Mouse (Mus musculus) lung, embryonic 16.5 days (tissue): ENCODE measurements around the gene Schip1. TPM values are rescaled to one million over a fixed set of nuclear protein-coding genes. Genes with fewer than 3 reads are reported as not detected.
A peak's percentile ranks its signal among the peaks of the same experiment; 100 is the strongest.

Experiments
- ATAC-seq: fragments of 200-750 bp; cut with Nextera tagmentation; 2 replicates; pipeline ENCODE4 v1.8.0; 2017; ENCODE audit warnings: low read depth, mild to moderate bottlenecking, moderate library complexity
- H3K27ac ChIP-seq: fragments of 300-500 bp; sonication (generic); 2 replicates; pipeline ENCODE4 v1.5.1; 2014; ENCODE audit warnings: mild to moderate bottlenecking, control low read depth, low read length
- H3K27me3 ChIP-seq: fragments of 300-500 bp; sonication (generic); 2 replicates; pipeline ENCODE4 v1.6.1; 2014; ENCODE audit warnings: low read depth, low read length, mixed read lengths; ENCODE audit not compliant: control insufficient read depth, insufficient read depth
- H3K36me3 ChIP-seq: fragments of 300-500 bp; sonication (generic); 2 replicates; pipeline ENCODE4 v1.6.1; 2014; ENCODE audit warnings: low read length; ENCODE audit not compliant: control insufficient read depth, insufficient read depth
- H3K4me1 ChIP-seq: fragments of 300-500 bp; sonication (generic); replicated peaks from 2 replicates; pipeline ENCODE4 v1.6.1; 2014; ENCODE audit warnings: low read length, mixed read lengths; ENCODE audit not compliant: control insufficient read depth, insufficient read depth
- H3K4me2 ChIP-seq: fragments of 300-500 bp; sonication (generic); 2 replicates; pipeline ENCODE4 v1.6.1; 2014; ENCODE audit warnings: low read depth, low read length, control low read depth
- H3K4me3 ChIP-seq: fragments of 300-500 bp; sonication (generic); 2 replicates; pipeline ENCODE4 v1.5.1; 2014; ENCODE audit warnings: mild to moderate bottlenecking, low read length, control low read depth
- H3K9ac ChIP-seq: fragments of 300-500 bp; sonication (generic); 2 replicates; pipeline ENCODE4 v1.6.1; 2014; ENCODE audit warnings: low read length, control low read depth
- H3K9me3 ChIP-seq: fragments of 300-500 bp; sonication (generic); 2 replicates; pipeline ENCODE4 v1.6.1; 2016; ENCODE audit warnings: low read length; ENCODE audit not compliant: control insufficient read depth
- WGBS: fragments of 180-500 bp; shearing (Covaris S2); extraction: QIAGEN DNeasy Blood & Tissue Kit; methylation state at CpG from one replicate; pipeline ENCODE4 v1.1.7; 2014; 5-methylcytosine and 5-hydroxymethylcytosine counted together
- polyA plus RNA-seq: library from polyadenylated mRNA; unstranded; fragments of >200 nt; fragmentation: Nextera tagmentation; extraction: Ambion mirVana; gene quantifications from 2 replicates; pipeline ENCODE4 v1.2.1, GENCODE M21; 2015

Gene Schip1
- polyA plus RNA-seq, 1 experiment from 2014 or later, result 31.2 TPM

- WGBS, result 48% methylated on average over 7 of the region's 7 CpGs
- no peak overlapping the region for H3K4me3 ChIP-seq
- no peak overlapping the region for H3K27ac ChIP-seq
- H3K9me3 ChIP-seq, result no peaks in the 10 kb centered on the region
- H3K4me1 ChIP-seq, result peaks cover 3% of the 10 kb centered on the region; the same call in 1 of the 2 replicates
- H3K27me3 ChIP-seq, result no peaks in the 10 kb centered on the region
- ATAC-seq, result peak; percentile 73
- H3K4me2 ChIP-seq, result peak overlapping the region; percentile 29; the same call in 1 of the 2 replicates
- H3K9ac ChIP-seq, result no peak overlapping the region
- H3K36me3 ChIP-seq, result no peaks in the 10 kb centered on the region
These were observed 218.4 kb downstream of the Schip1 start for GRCm38 (mm10) chr3:68282844-68283594.

GRCm38 (mm10) chr3:68283595-68283991 is 219.0 kb downstream of the Schip1 start:
- Histone ChIP-seq H3K27ac (no peak overlapping the region), H3K9me3 (no peaks in the 10 kb centered on the region), H3K9ac (no peak overlapping the region), H3K4me2 (peak overlapping the region; percentile 29; the same call in 1 of the 2 replicates), H3K4me3 (no peak overlapping the region), H3K4me1 (peaks cover 3% of the 10 kb centered on the region; the same call in 1 of the 2 replicates), H3K27me3 (no peaks in the 10 kb centered on the region), H3K36me3 (no peaks in the 10 kb centered on the region)
- ATAC-seq, result no peak
- WGBS, result 46% methylated on average over 10 of the region's 10 CpGs

- Histone ChIP-seq H3K9ac (no peak overlapping the region), H3K36me3 (no peaks in the 10 kb centered on the region), H3K4me1 (peaks cover 3% of the 10 kb centered on the region; the same call in 1 of the 2 replicates), H3K27ac (no peak overlapping the region), H3K4me3 (no peak overlapping the region), H3K4me2 (no peak overlapping the region), H3K9me3 (no peaks in the 10 kb centered on the region), H3K27me3 (no peaks in the 10 kb centered on the region)
- WGBS, result 88% methylated on average over 2 of the region's 2 CpGs
- no peak for ATAC-seq
These were observed 219.9 kb downstream of the Schip1 start for GRCm38 (mm10) chr3:68284500-68284899.

- no peak overlapping the region for H3K9ac ChIP-seq
- no peak for ATAC-seq
- H3K27me3 ChIP-seq, result no peaks in the 10 kb centered on the region
- WGBS, result 77% methylated on average over 7 of the region's 7 CpGs
- no peak overlapping the region for H3K27ac ChIP-seq
- H3K9me3 ChIP-seq, result no peaks in the 10 kb centered on the region
- no peaks in the 10 kb centered on the region for H3K4me1 ChIP-seq
- H3K36me3 ChIP-seq, result no peaks in the 10 kb centered on the region
- H3K4me3 ChIP-seq, result no peak overlapping the region
- H3K4me2 ChIP-seq, result no peak overlapping the region
These were observed 232.2 kb downstream of the Schip1 start for GRCm38 (mm10) chr3:68296752-68297151.

GRCm38 (mm10) chr3:68305647-68306046 is 241.0 kb downstream of the Schip1 start:
- Histone ChIP-seq H3K4me3 (no peak overlapping the region), H3K9ac (no peak overlapping the region), H3K27me3 (no peaks in the 10 kb centered on the region), H3K27ac (no peak overlapping the region), H3K4me1 (no peaks in the 10 kb centered on the region), H3K36me3 (no peaks in the 10 kb centered on the region), H3K9me3 (no peaks in the 10 kb centered on the region), H3K4me2 (no peak overlapping the region)
- ATAC-seq, result no peak
- 0% methylated on average over 1 of the region's 1 CpGs for WGBS

GRCm38 (mm10) chr3:68306726-68307125 is 242.1 kb downstream of the Schip1 start:
- 45% methylated on average over 4 of the region's 4 CpGs for WGBS
- H3K4me1 ChIP-seq, result no peaks in the 10 kb centered on the region
- H3K4me3 ChIP-seq, result no peak overlapping the region
- no peak overlapping the region for H3K27ac ChIP-seq
- no peaks in the 10 kb centered on the region for H3K27me3 ChIP-seq
- H3K9ac ChIP-seq, result no peak overlapping the region
- H3K4me2 ChIP-seq, result no peak overlapping the region
- no peaks in the 10 kb centered on the region for H3K9me3 ChIP-seq
- no peaks in the 10 kb centered on the region for H3K36me3 ChIP-seq
- no peak for ATAC-seq

GRCm38 (mm10) chr3:68325575-68325974 is 261.0 kb downstream of the Schip1 start:
- peak; percentile 54; the same call in 1 of the 2 replicates for ATAC-seq
- Histone ChIP-seq H3K9me3 (no peaks in the 10 kb centered on the region), H3K4me3 (no peak overlapping the region), H3K4me2 (no peak overlapping the region), H3K9ac (no peak overlapping the region), H3K27me3 (no peaks in the 10 kb centered on the region), H3K4me1 (no peaks in the 10 kb centered on the region), H3K27ac (no peak overlapping the region), H3K36me3 (no peaks in the 10 kb centered on the region)
- WGBS, result 48% methylated on average over 6 of the region's 6 CpGs

GRCm38 (mm10) chr3:68332515-68332914 is 267.9 kb downstream of the Schip1 start:
- no peaks in the 10 kb centered on the region for H3K9me3 ChIP-seq
- H3K4me3 ChIP-seq, result no peak overlapping the region
- no peak overlapping the region for H3K4me2 ChIP-seq
- WGBS, result 40% methylated on average over 2 of the region's 2 CpGs
- no peak overlapping the region for H3K27ac ChIP-seq
- ATAC-seq, result no peak
- no peaks in the 10 kb centered on the region for H3K4me1 ChIP-seq
- H3K36me3 ChIP-seq, result no peaks in the 10 kb centered on the region
- H3K9ac ChIP-seq, result no peak overlapping the region
- H3K27me3 ChIP-seq, result no peaks in the 10 kb centered on the region

- no peak overlapping the region for H3K4me2 ChIP-seq
- no peaks in the 10 kb centered on the region for H3K36me3 ChIP-seq
- H3K27me3 ChIP-seq, result no peaks in the 10 kb centered on the region
- 90% methylated on average over 4 of the region's 4 CpGs for WGBS
- no peaks in the 10 kb centered on the region for H3K4me1 ChIP-seq
- ATAC-seq, result no peak
- no peaks in the 10 kb centered on the region for H3K9me3 ChIP-seq
- H3K4me3 ChIP-seq, result no peak overlapping the region
- no peak overlapping the region for H3K9ac ChIP-seq
- H3K27ac ChIP-seq, result no peak overlapping the region
These were observed 270.9 kb downstream of the Schip1 start for GRCm38 (mm10) chr3:68335501-68335900.
